Mouse (Mus musculus): ENCODE measurements around the gene Gpatch8. TPM values are rescaled to one million over a fixed set of nuclear protein-coding genes. Genes with fewer than 3 reads are reported as not detected.

The Gpatch8 gene
- polyA plus RNA-seq, 1 experiment: 1.1 TPM

DNA sequence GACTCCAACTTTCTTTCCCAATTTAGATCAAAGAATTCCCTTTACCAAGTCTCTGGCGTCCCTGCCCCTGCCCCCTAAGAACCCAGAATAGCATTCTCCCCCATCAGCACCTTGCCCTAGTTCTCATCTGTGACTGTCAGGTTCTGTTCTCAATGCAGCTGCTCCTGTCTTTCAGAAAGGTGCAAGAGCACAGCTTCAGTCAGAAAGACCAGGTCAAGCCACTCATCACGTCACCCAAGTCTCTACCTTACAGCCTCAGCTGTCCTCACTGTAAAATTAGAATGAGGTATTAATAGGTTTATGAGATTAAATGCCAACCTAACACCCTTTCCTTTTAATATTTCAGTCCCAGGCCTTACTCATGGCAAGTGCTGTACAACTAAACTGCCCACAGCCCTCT is 63.0 kb downstream of the Gpatch8 start:
- peaks cover 7% of the 10 kb centered on the region for H3K4me1 ChIP-seq (ENCODE audit: control insufficient read depth)
- no peaks in the 10 kb centered on the region for H3K27me3 ChIP-seq (ENCODE audit: control insufficient read depth)
- TF ChIP-seq TAL1 (IDR thresholded peaks at IDR 0.05; ENCODE audit: low read length) (no peak), GATA1 (IDR thresholded peaks at IDR 0.05; ENCODE audit: low read length) (no peak)
- peaks cover 62% of the 10 kb centered on the region for H3K36me3 ChIP-seq (ENCODE audit: control insufficient read depth)
- no peak overlapping the region for H3K4me3 ChIP-seq (replicated peaks)
- H3K9me3 ChIP-seq (ENCODE audit: control insufficient read depth, low read length): no peaks in the 10 kb centered on the region

DNA sequence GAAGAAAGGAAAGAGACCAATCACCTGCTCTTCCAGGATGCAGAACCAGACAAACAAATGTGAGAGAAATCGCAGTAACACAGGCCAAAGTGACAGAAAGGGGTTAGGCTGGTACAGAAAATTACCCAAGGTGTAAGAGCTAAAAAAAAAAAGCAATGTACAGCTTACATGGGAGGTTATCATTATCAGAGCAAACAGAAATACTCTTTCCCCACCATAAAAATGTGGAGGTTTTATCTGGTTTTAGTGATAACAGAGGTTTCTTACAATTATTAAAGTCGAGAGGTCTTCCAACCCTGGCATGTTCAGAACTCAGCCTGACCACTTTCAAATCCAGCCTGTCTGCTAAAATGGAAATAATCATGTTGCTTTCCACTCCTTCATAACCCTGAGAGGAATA is 68.3 kb downstream of the Gpatch8 start:
- TF ChIP-seq GATA1 (IDR thresholded peaks at IDR 0.05; ENCODE audit: low read length) (no peak), TAL1 (IDR thresholded peaks at IDR 0.05; ENCODE audit: low read length) (no peak)
- H3K36me3 ChIP-seq (ENCODE audit: control insufficient read depth): peaks cover 63% of the 10 kb centered on the region
- no peaks in the 10 kb centered on the region for H3K27me3 ChIP-seq (ENCODE audit: control insufficient read depth)
- H3K9me3 ChIP-seq (ENCODE audit: control insufficient read depth, low read length): no peaks in the 10 kb centered on the region
- no peak overlapping the region for H3K4me3 ChIP-seq (replicated peaks)
- peaks cover 7% of the 10 kb centered on the region for H3K4me1 ChIP-seq (ENCODE audit: control insufficient read depth)

- no peaks in the 10 kb centered on the region for H3K9me3 ChIP-seq (ENCODE audit: control insufficient read depth, low read length)
- no peak overlapping the region for H3K4me3 ChIP-seq (replicated peaks)
- no peak for TF ChIP-seq GATA1 (IDR thresholded peaks at IDR 0.05; ENCODE audit: low read length)
- TF ChIP-seq TAL1 (IDR thresholded peaks at IDR 0.05; ENCODE audit: low read length): no peak
- peaks cover 7% of the 10 kb centered on the region for H3K4me1 ChIP-seq (ENCODE audit: control insufficient read depth)
- H3K27me3 ChIP-seq (ENCODE audit: control insufficient read depth): no peaks in the 10 kb centered on the region
- H3K36me3 ChIP-seq (ENCODE audit: control insufficient read depth): peaks cover 65% of the 10 kb centered on the region
Observed at GRCm38 (mm10) chr11:102486733-102487386, 69.3 kb downstream of the Gpatch8 start.

DNA sequence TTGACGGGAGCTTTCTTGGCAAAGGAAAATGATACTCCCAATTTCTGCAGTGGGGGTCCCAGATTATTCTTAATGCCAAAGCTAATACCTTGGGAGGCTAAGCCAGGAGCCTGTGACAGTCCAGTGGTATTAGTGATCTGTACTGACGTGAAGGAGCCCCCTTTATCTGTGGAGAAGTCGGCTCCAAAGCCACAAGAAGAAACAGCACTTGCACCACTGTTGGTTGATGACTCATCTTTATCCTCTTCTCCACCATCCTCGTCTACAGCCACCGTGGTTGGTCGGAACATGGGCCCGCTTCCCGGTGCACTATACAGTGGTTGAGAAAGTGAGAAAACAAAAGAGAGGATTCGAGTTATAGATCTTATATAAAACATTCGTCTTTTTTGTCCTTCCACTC is 74.4 kb downstream of the Gpatch8 start:
- Histone ChIP-seq H3K4me3 (replicated peaks) (no peak overlapping the region), H3K9me3 (ENCODE audit: control insufficient read depth, low read length) (peaks cover 4% of the 10 kb centered on the region; the same call in 1 of the 2 replicates), H3K27me3 (ENCODE audit: control insufficient read depth) (no peaks in the 10 kb centered on the region), H3K4me1 (ENCODE audit: control insufficient read depth) (no peaks in the 10 kb centered on the region), H3K36me3 (ENCODE audit: control insufficient read depth) (peaks cover 87% of the 10 kb centered on the region)
- no peak for TF ChIP-seq GATA1 (IDR thresholded peaks at IDR 0.05; ENCODE audit: low read length)
- no peak for TF ChIP-seq TAL1 (IDR thresholded peaks at IDR 0.05; ENCODE audit: low read length)

GRCm38 (mm10) chr11:102480897-102481296 is 75.3 kb downstream of the Gpatch8 start:
- peaks cover 84% of the 10 kb centered on the region for H3K36me3 ChIP-seq (ENCODE audit: control insufficient read depth)
- peaks cover 2% of the 10 kb centered on the region; the same call in 1 of the 2 replicates for H3K4me1 ChIP-seq (ENCODE audit: control insufficient read depth)
- TF ChIP-seq GATA1 (IDR thresholded peaks at IDR 0.05; ENCODE audit: low read length): no peak
- no peak for TF ChIP-seq TAL1 (IDR thresholded peaks at IDR 0.05; ENCODE audit: low read length)
- H3K27me3 ChIP-seq (ENCODE audit: control insufficient read depth): no peaks in the 10 kb centered on the region
- H3K9me3 ChIP-seq (ENCODE audit: control insufficient read depth, low read length): peaks cover 4% of the 10 kb centered on the region; the same call in 1 of the 2 replicates
- no peak overlapping the region for H3K4me3 ChIP-seq (replicated peaks)

DNA sequence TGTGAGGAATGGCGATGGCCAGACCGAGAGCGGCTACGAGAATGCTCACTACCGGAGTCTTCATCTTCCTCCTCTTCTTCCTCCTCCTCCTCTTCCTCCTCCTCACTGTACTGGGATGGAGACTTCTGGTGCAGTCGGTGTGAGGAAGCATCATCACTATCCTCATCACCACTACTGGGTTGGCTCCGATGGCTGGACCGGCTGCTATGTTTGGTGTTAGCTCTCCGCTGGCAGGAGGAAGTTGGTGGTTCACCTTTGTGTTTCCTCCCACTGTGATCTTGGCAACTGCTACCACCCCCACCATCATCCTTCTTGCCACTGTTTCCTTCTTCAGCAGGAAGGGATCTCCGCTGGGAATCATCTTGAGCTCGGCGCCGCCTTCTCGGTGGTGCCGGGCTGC is 76.1 kb downstream of the Gpatch8 start:
- peaks cover 4% of the 10 kb centered on the region; the same call in 1 of the 2 replicates for H3K9me3 ChIP-seq (ENCODE audit: control insufficient read depth, low read length)
- H3K4me3 ChIP-seq (replicated peaks): no peak overlapping the region
- no peaks in the 10 kb centered on the region for H3K27me3 ChIP-seq (ENCODE audit: control insufficient read depth)
- TF ChIP-seq GATA1 (IDR thresholded peaks at IDR 0.05; ENCODE audit: low read length): no peak
- peaks cover 8% of the 10 kb centered on the region for H3K4me1 ChIP-seq (ENCODE audit: control insufficient read depth)
- peaks cover 83% of the 10 kb centered on the region for H3K36me3 ChIP-seq (ENCODE audit: control insufficient read depth)

GRCm38 (mm10) chr11:102479581-102479980 is 76.6 kb downstream of the Gpatch8 start:
- H3K36me3 ChIP-seq (ENCODE audit: control insufficient read depth): peaks cover 81% of the 10 kb centered on the region
- peaks cover 12% of the 10 kb centered on the region for H3K4me1 ChIP-seq (ENCODE audit: control insufficient read depth)
- H3K27me3 ChIP-seq (ENCODE audit: control insufficient read depth): no peaks in the 10 kb centered on the region
- TF ChIP-seq GATA1 (IDR thresholded peaks at IDR 0.05; ENCODE audit: low read length) (no peak), TAL1 (IDR thresholded peaks at IDR 0.05; ENCODE audit: low read length) (no peak)
- no peak overlapping the region for H3K4me3 ChIP-seq (replicated peaks)
- peaks cover 4% of the 10 kb centered on the region; the same call in 1 of the 2 replicates for H3K9me3 ChIP-seq (ENCODE audit: control insufficient read depth, low read length)

DNA sequence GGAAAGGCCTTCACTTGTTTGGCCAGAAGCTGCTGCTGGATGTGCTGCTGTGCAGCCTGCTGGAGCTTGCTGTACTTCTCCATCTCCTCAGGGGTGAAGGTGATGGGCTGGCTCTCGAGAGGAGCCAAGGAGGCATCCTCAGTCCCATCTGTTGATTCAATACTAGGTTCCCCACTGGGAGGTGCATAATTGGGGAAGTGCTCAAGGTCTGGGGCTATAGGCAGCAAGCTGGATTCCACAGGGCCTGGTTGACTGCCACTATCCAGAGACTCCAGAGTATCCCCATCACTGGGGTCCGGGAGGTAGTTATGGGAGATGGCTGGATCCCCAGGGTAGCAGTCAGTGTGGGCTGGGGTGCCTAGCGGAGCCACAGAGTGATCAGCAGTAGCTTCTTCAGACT is 77.5 kb downstream of the Gpatch8 start:
- Histone ChIP-seq H3K9me3 (ENCODE audit: control insufficient read depth, low read length) (peaks cover 4% of the 10 kb centered on the region; the same call in 1 of the 2 replicates), H3K27me3 (ENCODE audit: control insufficient read depth) (no peaks in the 10 kb centered on the region), H3K4me1 (ENCODE audit: control insufficient read depth) (peaks cover 13% of the 10 kb centered on the region), H3K4me3 (replicated peaks) (no peak overlapping the region), H3K36me3 (ENCODE audit: control insufficient read depth) (peaks cover 79% of the 10 kb centered on the region)
- TF ChIP-seq GATA1 (IDR thresholded peaks at IDR 0.05; ENCODE audit: low read length) (no peak), TAL1 (IDR thresholded peaks at IDR 0.05; ENCODE audit: low read length) (no peak)

- no peak for TF ChIP-seq TAL1 (IDR thresholded peaks at IDR 0.05; ENCODE audit: low read length)
- TF ChIP-seq GATA1 (IDR thresholded peaks at IDR 0.05; ENCODE audit: low read length): no peak
- Histone ChIP-seq H3K4me3 (replicated peaks) (no peak overlapping the region), H3K9me3 (ENCODE audit: control insufficient read depth, low read length) (peaks cover 2% of the 10 kb centered on the region; the same call in 1 of the 2 replicates), H3K4me1 (ENCODE audit: control insufficient read depth) (peaks cover 23% of the 10 kb centered on the region), H3K27me3 (ENCODE audit: control insufficient read depth) (no peaks in the 10 kb centered on the region), H3K36me3 (ENCODE audit: control insufficient read depth) (peaks cover 48% of the 10 kb centered on the region)
Observed at GRCm38 (mm10) chr11:102475027-102475426, 81.2 kb downstream of the Gpatch8 start.
